Mouse (Mus musculus) adrenal gland, postnatal 14 days (tissue): Measurements from ENCODE around the gene AL732309.1. TPM values are rescaled to one million over a fixed set of nuclear protein-coding genes. Genes with fewer than 3 reads are reported as not detected.

Source experiments
- DNase-seq: peaks from one replicate; pipeline ENCODE4 v3.0.0; 2021; ENCODE audit warnings: mixed read lengths
- total RNA-seq: library from RNA; stranded (reverse); gene quantifications from 2 replicates; pipeline ENCODE4 v1.2.3, GENCODE M21; 2021

Gene AL732309.1
- total RNA-seq, 1 experiment from 2014 or later: 3.9 TPM

GRCm38 (mm10) chr2:25239766-25240165 is 6.9 kb downstream of the AL732309.1 start:
- DNase-seq: no peak

- DNase-seq: no peak
Observed at GRCm38 (mm10) chr2:25238106-25238505, 8.6 kb downstream of the AL732309.1 start.

GRCm38 (mm10) chr2:25237522-25237921 is 9.1 kb downstream of the AL732309.1 start:
- no peak for DNase-seq

GRCm38 (mm10) chr2:25236614-25237013 is 10.0 kb downstream of the AL732309.1 start, which contains the start of gene Rnf224:
Rnf224 (minus strand) TSS chr2:25236787.
- DNase-seq: no peak

GRCm38 (mm10) chr2:25234551-25235220 is 12.0 kb downstream of the AL732309.1 start:
- no peak for DNase-seq

- DNase-seq: no peak
Observed at GRCm38 (mm10) chr2:25234050-25234449, 12.6 kb downstream of the AL732309.1 start, which contains the start of gene Slc34a3. Slc34a3 (minus strand) TSS chr2:25234364.

GRCm38 (mm10) chr2:25233421-25233820 is 13.2 kb downstream of the AL732309.1 start:
- DNase-seq: no peak

- DNase-seq: no peak
Observed at GRCm38 (mm10) chr2:25231038-25231437, 15.6 kb downstream of the AL732309.1 start.

- no peak for DNase-seq
Observed at GRCm38 (mm10) chr2:25230581-25230980, 16.1 kb downstream of the AL732309.1 start.

- no peak for DNase-seq
Observed at GRCm38 (mm10) chr2:25229582-25229981, 17.1 kb downstream of the AL732309.1 start.

GRCm38 (mm10) chr2:25228995-25229530 is 17.6 kb downstream of the AL732309.1 start:
- DNase-seq: no peak

- peak; percentile 92 for DNase-seq
Observed at GRCm38 (mm10) chr2:25228431-25228889, 18.2 kb downstream of the AL732309.1 start.

- DNase-seq: no peak
Observed at GRCm38 (mm10) chr2:25227406-25227805, 19.3 kb downstream of the AL732309.1 start.

- DNase-seq: no peak
Observed at GRCm38 (mm10) chr2:25226864-25227263, 19.8 kb downstream of the AL732309.1 start.

GRCm38 (mm10) chr2:25225811-25226379 is 20.8 kb downstream of the AL732309.1 start:
- DNase-seq: no peak

GRCm38 (mm10) chr2:25224766-25225752 is 21.6 kb downstream of the AL732309.1 start:
- DNase-seq: peak; percentile 98

- DNase-seq: no peak
Observed at GRCm38 (mm10) chr2:25224492-25224765, 22.2 kb downstream of the AL732309.1 start, which contains the start of gene Tubb4b. Tubb4b (minus strand) TSS chr2:25224702.

GRCm38 (mm10) chr2:25223681-25224491 is 22.8 kb downstream of the AL732309.1 start:
- DNase-seq: peak; percentile 95

GRCm38 (mm10) chr2:25221331-25221772 is 25.3 kb downstream of the AL732309.1 start:
- no peak for DNase-seq

- DNase-seq: no peak
Observed at GRCm38 (mm10) chr2:25218445-25218844, 28.2 kb downstream of the AL732309.1 start, which contains the start of gene Fam166a. Fam166a (plus strand) TSS chr2:25218745.

GRCm38 (mm10) chr2:25217666-25218065 is 29.0 kb downstream of the AL732309.1 start:
- DNase-seq: no peak
